Mouse (Mus musculus) neural tube, embryonic 14.5 days (tissue): ENCODE data around the gene Fkbp9. TPM values are rescaled to one million over a fixed set of nuclear protein-coding genes. Genes with fewer than 3 reads are reported as not detected.

Experiments used
- ATAC-seq: fragments of 200-750 bp; cut with Nextera tagmentation; 2 replicates; pipeline ENCODE4 v1.8.0; 2017; ENCODE audit warnings: low read depth, mild to moderate bottlenecking, moderate TSS enrichment, moderate library complexity
- H3K27ac ChIP-seq: fragments of 300-500 bp; sonication (generic); 2 replicates; pipeline ENCODE4 v1.5.1; 2014; ENCODE audit warnings: low read depth, mild to moderate bottlenecking, control low read depth, low read length, moderate library complexity, mixed read lengths
- H3K27me3 ChIP-seq: fragments of 300-500 bp; sonication (generic); 2 replicates; pipeline ENCODE4 v1.6.1; 2014; ENCODE audit warnings: low read length; ENCODE audit not compliant: control insufficient read depth, insufficient read depth
- H3K36me3 ChIP-seq: fragments of 300-500 bp; sonication (generic); 2 replicates; pipeline ENCODE4 v1.6.1; 2014; ENCODE audit warnings: low read length, mixed read lengths; ENCODE audit not compliant: control insufficient read depth, insufficient read depth
- H3K4me1 ChIP-seq: fragments of 300-500 bp; sonication (generic); 2 replicates; pipeline ENCODE4 v1.6.1; 2014; ENCODE audit warnings: low read length; ENCODE audit not compliant: control insufficient read depth, insufficient read depth
- H3K4me2 ChIP-seq: fragments of 300-500 bp; sonication (generic); 2 replicates; pipeline ENCODE4 v1.6.1; 2014; ENCODE audit warnings: mild to moderate bottlenecking, low read depth, low read length, control low read depth
- H3K4me3 ChIP-seq: fragments of 300-500 bp; sonication (generic); 2 replicates; pipeline ENCODE4 v1.5.1; 2014; ENCODE audit warnings: low read depth, low read length, control low read depth, mixed read lengths
- H3K9ac ChIP-seq: fragments of 300-500 bp; sonication (generic); replicated peaks from 2 replicates; pipeline ENCODE4 v1.6.1; 2014; ENCODE audit warnings: low read depth, mild to moderate bottlenecking, control low read depth, low read length, mixed read lengths
- H3K9me3 ChIP-seq: fragments of 300-500 bp; sonication (generic); 2 replicates; pipeline ENCODE4 v1.6.1; 2016; ENCODE audit warnings: low read length; ENCODE audit not compliant: control insufficient read depth
- WGBS: fragments of 180-500 bp; shearing (Covaris S2); extraction: QIAGEN DNeasy Blood & Tissue Kit; methylation state at CpG from one replicate; pipeline ENCODE4 v1.1.7; 2014; 5-methylcytosine and 5-hydroxymethylcytosine counted together
- polyA plus RNA-seq: library from polyadenylated mRNA; unstranded; fragments of >200 nt; fragmentation: Nextera tagmentation; extraction: Ambion mirVana; gene quantifications from 2 replicates; pipeline ENCODE4 v1.2.1, GENCODE M21; 2014

The Fkbp9 gene
- polyA plus RNA-seq, 1 experiment from 2014 or later: 20.2 TPM

DNA sequence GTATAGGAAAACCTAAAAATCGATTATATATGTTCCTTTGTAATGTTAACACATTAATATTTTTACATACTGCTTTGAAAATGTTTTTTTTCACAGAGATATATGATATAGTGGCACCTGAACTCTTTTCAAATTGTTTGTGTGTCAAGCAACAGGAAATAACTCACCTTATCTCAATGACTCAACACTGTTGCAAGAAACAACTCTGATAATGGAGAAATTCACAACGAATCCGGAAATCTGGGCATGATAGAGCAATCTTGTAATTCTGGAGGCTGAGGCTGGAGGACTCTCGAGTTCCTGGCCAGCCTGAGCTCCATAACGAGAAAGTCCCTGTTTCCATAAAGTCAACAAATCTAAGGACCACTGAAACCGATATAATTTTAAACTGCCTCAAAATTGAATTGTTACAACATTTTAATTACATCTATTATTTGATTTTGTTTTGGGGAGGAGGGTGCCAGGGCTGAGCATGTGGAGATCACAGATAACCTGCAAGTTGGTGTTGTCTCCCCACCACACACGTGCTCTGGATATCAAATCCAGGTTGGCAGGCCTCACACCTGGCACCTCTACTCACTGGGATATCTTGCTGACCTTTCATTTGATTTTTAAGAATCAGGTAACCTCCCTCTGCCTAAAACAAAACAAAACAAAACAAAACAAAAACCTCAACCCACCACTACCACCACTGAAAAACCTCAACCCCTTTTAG, 87.6 kb downstream of the Fkbp9 start:
- Histone ChIP-seq H3K4me2 (no peak overlapping the region), H3K4me3 (no peak overlapping the region), H3K36me3 (no peaks in the 10 kb centered on the region), H3K4me1 (0 out of 2 replicates have a peak, but pooled peaks cover 5% of the 10 kb centered on the region), H3K9ac (no peak overlapping the region), H3K27ac (no peak overlapping the region), H3K27me3 (no peaks in the 10 kb centered on the region), H3K9me3 (no peaks in the 10 kb centered on the region)
- no peak for ATAC-seq
- WGBS: 95% methylated on average over 7 of the region's 7 CpGs

DNA sequence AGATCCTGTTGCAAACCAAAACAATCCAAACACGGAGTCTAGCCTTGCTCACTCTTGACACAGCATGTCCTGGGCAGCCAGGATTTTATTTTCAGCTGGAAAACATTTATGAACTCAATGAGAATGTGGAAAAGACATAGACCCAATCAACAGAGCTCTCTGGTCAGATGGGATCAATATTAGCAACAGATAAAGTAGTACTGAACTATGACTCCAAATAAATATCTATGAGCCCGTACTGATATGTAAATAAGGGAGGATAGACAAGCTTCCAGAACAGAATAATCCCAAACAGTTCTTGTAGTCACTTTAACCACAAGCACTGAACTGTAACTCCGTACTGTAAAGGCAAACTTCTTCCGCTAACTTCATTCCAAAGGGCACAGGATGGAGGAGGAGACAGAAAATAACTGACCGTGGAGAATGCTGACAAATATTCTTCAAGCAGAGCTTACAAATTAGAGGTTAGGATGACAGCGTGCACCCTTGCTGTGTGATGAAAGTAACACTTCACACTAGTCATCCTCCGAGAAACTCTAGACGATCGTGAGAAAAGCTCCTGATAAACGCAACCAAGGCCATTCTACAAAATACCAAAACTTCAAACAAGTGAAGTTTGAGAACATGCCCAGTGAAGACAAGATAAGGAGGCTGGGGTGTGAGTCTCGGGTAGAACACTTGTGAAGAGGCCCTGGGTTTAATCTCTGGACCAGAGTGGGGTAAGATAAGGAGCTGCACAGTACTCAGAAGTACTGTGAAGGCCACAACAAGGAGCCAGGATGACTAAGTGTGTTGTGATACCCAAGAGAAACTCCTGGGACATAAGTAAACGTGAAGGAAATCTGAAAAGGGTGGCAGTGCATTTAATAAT, 88.6 kb downstream of the Fkbp9 start:
- peaks cover 10% of the 10 kb centered on the region; the same call in 1 of the 2 replicates for H3K4me1 ChIP-seq
- no peak overlapping the region for H3K4me2 ChIP-seq
- H3K27me3 ChIP-seq: no peaks in the 10 kb centered on the region
- no peaks in the 10 kb centered on the region for H3K36me3 ChIP-seq
- H3K27ac ChIP-seq: no peak overlapping the region
- H3K9me3 ChIP-seq: no peaks in the 10 kb centered on the region
- no peak for ATAC-seq
- 89% methylated on average over 12 of the region's 12 CpGs for WGBS
- H3K4me3 ChIP-seq: no peak overlapping the region
- H3K9ac ChIP-seq: no peak overlapping the region

DNA sequence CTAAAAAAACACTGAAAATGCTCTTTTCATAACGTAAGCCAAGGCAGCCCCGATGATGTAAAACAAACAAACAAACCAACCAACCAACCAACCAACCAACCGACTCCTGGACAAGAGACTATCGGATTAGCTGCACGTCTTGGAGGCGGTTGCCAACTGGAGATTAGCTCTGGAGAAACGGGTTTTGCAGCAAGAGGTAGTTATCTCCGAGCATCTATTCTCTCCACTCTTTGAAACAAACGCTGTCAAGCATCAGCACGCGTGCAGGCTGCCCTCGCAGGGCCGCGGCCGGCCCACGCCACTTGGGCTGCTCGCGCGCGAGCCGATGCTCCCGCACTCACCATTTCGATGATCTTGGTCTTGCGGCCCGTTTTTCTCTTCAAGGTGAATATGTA, 91.5 kb downstream of the Fkbp9 start:
- peak overlapping the region; percentile 72 for H3K9ac ChIP-seq
- H3K36me3 ChIP-seq: no peaks in the 10 kb centered on the region
- peak overlapping the region; percentile 69 for H3K4me3 ChIP-seq
- WGBS: under 1% methylated on average over 25 of the region's 25 CpGs
- peak overlapping the region; percentile 80 for H3K27ac ChIP-seq
- no peaks in the 10 kb centered on the region for H3K9me3 ChIP-seq
- peak overlapping the region; percentile 61 for H3K4me2 ChIP-seq
- no peaks in the 10 kb centered on the region for H3K27me3 ChIP-seq
- peaks cover 10% of the 10 kb centered on the region; the same call in 1 of the 2 replicates for H3K4me1 ChIP-seq
- ATAC-seq: no peak

DNA sequence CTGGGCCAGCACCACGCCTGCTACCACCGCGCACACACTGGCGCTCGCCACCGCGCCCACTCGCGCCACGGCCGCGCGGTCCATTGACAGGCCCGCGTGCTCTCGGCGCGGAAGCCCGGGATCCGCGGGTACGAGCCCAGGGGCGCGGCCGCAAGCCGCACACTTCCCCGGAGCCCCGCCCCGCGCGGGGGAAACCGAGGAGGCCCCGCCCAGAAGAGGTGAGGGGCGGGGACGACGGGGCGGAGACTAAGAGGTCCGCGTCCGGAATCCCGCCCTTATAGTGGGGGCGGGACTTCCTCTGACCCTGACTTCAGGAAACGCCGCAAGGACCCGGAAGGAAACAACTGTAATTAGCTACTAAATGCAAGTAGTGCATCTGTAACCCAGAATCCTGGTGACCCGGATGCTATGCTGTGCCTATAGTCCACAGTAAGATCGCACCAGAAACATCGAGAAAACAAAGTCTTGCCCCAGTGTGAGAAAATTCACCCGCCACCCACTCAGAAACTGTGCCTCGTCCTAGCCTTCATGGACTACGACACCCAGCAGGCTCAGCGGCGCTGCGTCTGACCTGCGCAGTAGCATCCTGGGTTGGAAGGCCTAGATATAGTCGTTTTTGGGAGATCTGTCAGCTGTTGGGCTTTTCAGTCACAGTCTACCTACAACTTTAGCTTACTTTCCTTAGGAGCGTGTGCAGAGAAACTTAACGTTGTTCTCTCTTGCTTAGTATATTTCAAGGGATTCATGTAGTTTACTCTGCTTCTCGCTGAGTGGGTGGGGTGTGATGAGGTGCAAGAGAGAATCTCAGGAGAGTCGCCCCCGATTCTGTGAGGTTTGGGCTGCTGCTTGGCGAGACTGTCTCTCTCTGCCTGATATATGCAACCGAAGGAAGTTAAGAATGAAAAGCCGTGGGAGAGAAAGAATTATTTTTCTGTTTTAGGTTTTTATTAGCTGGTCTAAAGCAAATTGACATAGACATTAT, 92.2 kb downstream of the Fkbp9 start, which contains the start of the genes Nt5c3 and Vmn1r4:
Gene Nt5c3, minus strand, starts transcription at position 207 of the 982 bp plus-strand sequence.
Gene Vmn1r4, plus strand, starts transcription at position 290 of the 982 bp plus-strand sequence.
- WGBS: 3% methylated on average over 63 of the region's 64 CpGs
- Histone ChIP-seq H3K9ac (peak within 1 kb of the TSS; percentile 72), H3K4me1 (peaks cover 10% of the 10 kb centered on the region; the same call in 1 of the 2 replicates), H3K36me3 (no peaks in the 10 kb centered on the region), H3K9me3 (no peaks in the 10 kb centered on the region), H3K27ac (peak within 1 kb of the TSS; percentile 80), H3K4me3 (peak within 1 kb of the TSS; percentile 69), H3K27me3 (no peaks in the 10 kb centered on the region), H3K4me2 (peak within 1 kb of the TSS; percentile 61)
- ATAC-seq: peak; percentile 98

Other genes with a start within 250 kb of the Fkbp9 start
- 76.4 and 82.2 TPM in 2 replicates for gene Lsm5, start 127.3 kb upstream of the Fkbp9 start, polyA plus RNA-seq
- gene Avl9, start 117.2 kb upstream of the Fkbp9 start, polyA plus RNA-seq: 50.0 and 54.4 TPM in 2 replicates
- gene Kbtbd2, start 34.2 kb upstream of the Fkbp9 start, polyA plus RNA-seq: 32.8 and 35.4 TPM in 2 replicates
- 169 and 180 TPM in 2 replicates for gene Nt5c3, start 91.9 kb downstream of the Fkbp9 start, polyA plus RNA-seq
- gene Vmn1r4, start 92.0 kb downstream of the Fkbp9 start, polyA plus RNA-seq: 0.64 and 0.93 TPM in 2 replicates
- gene Vmn1r5, start 138.2 kb downstream of the Fkbp9 start, polyA plus RNA-seq: not detected in 2 replicates
- not detected in 2 replicates for gene Vmn1r6, start 165.2 kb downstream of the Fkbp9 start, polyA plus RNA-seq
- not detected in 2 replicates for gene Vmn1r7, start 193.3 kb downstream of the Fkbp9 start, polyA plus RNA-seq
- gene Vmn1r8, start 200.2 kb downstream of the Fkbp9 start, polyA plus RNA-seq: not detected in 2 replicates
- not detected in 2 replicates for gene Vmn1r9, start 234.7 kb downstream of the Fkbp9 start, polyA plus RNA-seq